Mouse (Mus musculus) spleen, postnatal 0 days (tissue): ENCODE results near the gene Hlx. TPM values are rescaled to one million over a fixed set of nuclear protein-coding genes. Genes with fewer than 3 reads are reported as not detected.

Experiments used
- polyA plus RNA-seq: library from polyadenylated mRNA; unstranded; fragments of >200 nt; fragmentation: Nextera tagmentation; extraction: Ambion mirVana; gene quantifications from 2 replicates; pipeline ENCODE4 v1.2.1, GENCODE M21; 2015

Gene Hlx
- 9.1 and 10.9 TPM in 2 replicates for polyA plus RNA-seq

DNA sequence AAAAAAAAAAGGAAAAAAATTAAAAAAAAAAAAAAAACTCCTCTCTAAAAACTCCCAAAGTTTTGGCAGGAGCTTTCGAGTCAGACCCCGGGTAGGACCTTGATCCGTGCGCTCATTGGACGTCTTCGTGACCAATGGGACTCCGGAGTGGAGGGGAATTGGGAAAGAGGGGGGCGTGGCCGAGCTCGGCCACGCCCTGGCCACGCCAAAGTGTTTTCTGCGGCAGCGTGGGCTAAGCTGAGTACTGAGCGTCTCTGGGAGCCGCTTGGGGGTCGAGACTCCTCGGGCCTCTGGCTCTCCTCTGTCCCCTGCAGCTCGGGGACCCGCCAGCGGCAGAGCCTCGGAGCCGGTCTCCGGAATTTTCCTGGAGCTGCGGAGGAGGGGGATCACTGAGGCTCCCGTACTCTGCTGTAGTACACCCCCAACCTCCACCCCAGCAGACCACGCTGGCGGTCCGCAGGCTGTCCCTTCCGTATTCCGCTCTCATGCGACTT is at the start of gene Hlx:
Gene Hlx (minus strand): TSS at position 64 of the 494 bp plus-strand sequence.

Other genes starting within 250 kb of the Hlx start
- not detected in 2 replicates for gene Marc1, start 78.7 kb upstream of the Hlx start, polyA plus RNA-seq
- 190 and 200 TPM in 2 replicates for gene Marc2, start 113.8 kb upstream of the Hlx start, polyA plus RNA-seq
- gene C130074G19Rik, start 150.6 kb upstream of the Hlx start, polyA plus RNA-seq = 2.5 and 3.0 TPM in 2 replicates